Mouse (Mus musculus) CH12.LX (cell line): ENCODE data around the gene Arhgap31. TPM values are rescaled to one million over a fixed set of nuclear protein-coding genes. Genes with fewer than 3 reads are reported as not detected.
A peak's percentile ranks its signal among the peaks of the same experiment; 100 is the strongest.

ENCODE experiments used
- DNase-seq: peaks from one replicate; pipeline ENCODE4 v3.0.0-alpha.2; 2013; ENCODE audit errors: extremely low read depth
- H3K27ac ChIP-seq: 2 replicates; pipeline ENCODE4 v1.5.1; 2012; ENCODE audit warnings: low read depth, mild to moderate bottlenecking, control low read depth, moderate library complexity; ENCODE audit not compliant: insufficient read depth
- H3K27me3 ChIP-seq: replicated peaks from 2 replicates; pipeline ENCODE3; 2012; ENCODE audit warnings: inconsistent platforms
- H3K36me3 ChIP-seq, 2 experiments: replicated peaks in 1 of 2; 2 replicates each; pipeline versions ENCODE3 to v1.6.1; 2012; ENCODE audit warnings: inconsistent platforms in 1 of 2, low read length in 1 of 2, mild to moderate bottlenecking in 1 of 2, mixed read lengths in 1 of 2, moderate library complexity in 1 of 2; ENCODE audit not compliant: control insufficient read depth in 1 of 2, insufficient read depth in 1 of 2
- H3K4me1 ChIP-seq, 2 experiments: 2 replicates each; pipeline ENCODE4 v1.6.1; 2012; ENCODE audit warnings: inconsistent platforms in 1 of 2, moderate library complexity in 1 of 2; ENCODE audit not compliant: insufficient read depth in 2 of 2, control insufficient read depth in 1 of 2
- H3K4me2 ChIP-seq: 2 replicates; pipeline ENCODE4 v1.6.1; 2012; ENCODE audit warnings: low read depth, mild to moderate bottlenecking, control low read depth; ENCODE audit not compliant: poor library complexity, insufficient read depth, severe bottlenecking
- H3K4me3 ChIP-seq, 3 experiments: fragments of 150-350 bp in 1 of 3; sonication (generic) in 1 of 3; replicated peaks in 1 of 3; 2 replicates each; pipeline versions ENCODE3 to v1.5.1; 2011 to 2012; ENCODE audit warnings: low read depth in 2 of 3, low read length in 2 of 3, mild to moderate bottlenecking in 2 of 3, moderate library complexity in 2 of 3, control low read depth in 1 of 3, improper control_type of control experiment in 1 of 3, inconsistent platforms in 1 of 3, mixed read lengths in 1 of 3; ENCODE audit not compliant: poor library complexity in 1 of 3
- H3K79me2 ChIP-seq: replicated peaks from 2 replicates; pipeline ENCODE4 v1.6.1; 2012; ENCODE audit warnings: mild to moderate bottlenecking, moderate library complexity; ENCODE audit not compliant: control insufficient read depth, poor library complexity, insufficient read depth, severe bottlenecking; ENCODE audit errors: extremely low read depth
- H3K9ac ChIP-seq: 2 replicates; pipeline ENCODE4 v1.6.1; 2012; ENCODE audit warnings: low read depth, mild to moderate bottlenecking, control low read depth, moderate library complexity; ENCODE audit not compliant: insufficient read depth
- H3K9me3 ChIP-seq: replicated peaks from 2 replicates; pipeline ENCODE3; 2012; ENCODE audit warnings: low read length, inconsistent platforms, mixed read lengths
- BHLHE40 ChIP-seq: IDR thresholded peaks from 2 replicates; pipeline ENCODE4 v1.6.1; 2011; ENCODE audit warnings: mild to moderate bottlenecking, low read depth, low read length, improper control_type of control experiment
- CHD2 ChIP-seq: IDR thresholded peaks from 2 replicates; pipeline ENCODE4 v1.6.1; 2011; ENCODE audit warnings: low read length, improper control_type of control experiment
- E2F4 ChIP-seq: IDR thresholded peaks from 2 replicates; pipeline ENCODE4 v1.6.1; 2011; ENCODE audit warnings: low read depth, low read length, improper control_type of control experiment; ENCODE audit not compliant: insufficient replicate concordance
- HCFC1 ChIP-seq: IDR thresholded peaks from 2 replicates; pipeline ENCODE4 v1.6.1; 2012; ENCODE audit warnings: low read depth, mild to moderate bottlenecking, inconsistent platforms, low read length, improper control_type of control experiment
- JUND ChIP-seq: conservative IDR thresholded peaks from 2 replicates; pipeline ENCODE4 v1.6.1; 2011; ENCODE audit warnings: low read depth, low read length, improper control_type of control experiment
- KAT2A ChIP-seq: IDR thresholded peaks from 2 replicates; pipeline ENCODE4 v1.6.1; 2012; ENCODE audit warnings: low read length, improper control_type of control experiment, inconsistent platforms; ENCODE audit not compliant: insufficient replicate concordance
- MXI1 ChIP-seq: IDR thresholded peaks from 2 replicates; pipeline ENCODE4 v1.6.1; 2011; ENCODE audit warnings: mild to moderate bottlenecking, low read depth, low read length, improper control_type of control experiment
- MYC ChIP-seq: IDR thresholded peaks from 2 replicates; pipeline ENCODE4 v1.6.1; 2011; ENCODE audit warnings: low read depth, mild to moderate bottlenecking, improper control_type of control experiment, low read length
- NRF1 ChIP-seq: IDR thresholded peaks from 2 replicates; pipeline ENCODE4 v1.6.1; 2014; ENCODE audit warnings: low read depth, mild to moderate bottlenecking, inconsistent platforms, low read length, improper control_type of control experiment, moderate library complexity
- POLR2A ChIP-seq: IDR thresholded peaks from 2 replicates; pipeline ENCODE4 v1.6.1; 2011; ENCODE audit warnings: low read depth, mild to moderate bottlenecking, improper control_type of control experiment, low read length
- RCOR1 ChIP-seq: conservative IDR thresholded peaks from 2 replicates; pipeline ENCODE4 v1.6.1; 2012; ENCODE audit warnings: low read depth, mild to moderate bottlenecking, inconsistent platforms, low read length, improper control_type of control experiment
- SMC3 ChIP-seq: IDR thresholded peaks from 2 replicates; pipeline ENCODE4 v1.6.1; 2011; ENCODE audit warnings: low read depth, low read length, improper control_type of control experiment
- TBP ChIP-seq: conservative IDR thresholded peaks from 2 replicates; pipeline ENCODE4 v1.6.1; 2011; ENCODE audit warnings: low read depth, low read length, improper control_type of control experiment
- TCF12 ChIP-seq: IDR thresholded peaks from 2 replicates; pipeline ENCODE4 v1.6.1; 2014; ENCODE audit warnings: low read depth, mild to moderate bottlenecking, inconsistent platforms, low read length, improper control_type of control experiment
- UBTF ChIP-seq: IDR thresholded peaks from 2 replicates; pipeline ENCODE4 v1.6.1; 2012; ENCODE audit warnings: low read depth, mild to moderate bottlenecking, inconsistent platforms, low read length, improper control_type of control experiment, moderate library complexity
- ZC3H11A ChIP-seq: IDR thresholded peaks from 2 replicates; pipeline ENCODE4 v1.6.1; 2012; ENCODE audit warnings: low read depth, mild to moderate bottlenecking, inconsistent platforms, low read length, improper control_type of control experiment
- dilution Hi-C: fragments of 300-500 bp; cut with MboI; formaldehyde crosslinking; loops from 2 replicates; pipeline ENCODE4 v1.14.3; 2020; ENCODE audit warnings: low sequenced_read_pairs; ENCODE audit not compliant: extremely low pct_unique_long_range_greater_than_20kb, extremely low pct_ligation_motif_present
- in situ Hi-C: fragments of 300-500 bp; cut with MboI; formaldehyde crosslinking; loops from 3 replicates; pipeline ENCODE4 v1.14.3; 2019; ENCODE audit warnings: low sequenced_read_pairs, low pct_ligation_motif_present, low pct_unique_long_range_greater_than_20kb, mixed read lengths
- polyA plus RNA-seq: library from polyadenylated mRNA; unstranded; fragments of >175 nt; gene quantifications from 2 replicates; pipeline ENCODE4 v1.2.1, GENCODE M21; 2012; ENCODE audit warnings: low read depth; ENCODE audit not compliant: insufficient read length
- total RNA-seq, 2 experiments: library from RNA; depleted of rRNA; stranded (reverse); fragments of 300-350 nt in 1 of 2; fragments of >200 nt in 1 of 2; gene quantifications; 2 replicates each; pipeline ENCODE4 v1.2.3; 2012 to 2014

Arhgap31 gene
- total and polyA plus RNA-seq, 3 experiments: 0.15 to 2.0 (median 0.76) TPM

DNA sequence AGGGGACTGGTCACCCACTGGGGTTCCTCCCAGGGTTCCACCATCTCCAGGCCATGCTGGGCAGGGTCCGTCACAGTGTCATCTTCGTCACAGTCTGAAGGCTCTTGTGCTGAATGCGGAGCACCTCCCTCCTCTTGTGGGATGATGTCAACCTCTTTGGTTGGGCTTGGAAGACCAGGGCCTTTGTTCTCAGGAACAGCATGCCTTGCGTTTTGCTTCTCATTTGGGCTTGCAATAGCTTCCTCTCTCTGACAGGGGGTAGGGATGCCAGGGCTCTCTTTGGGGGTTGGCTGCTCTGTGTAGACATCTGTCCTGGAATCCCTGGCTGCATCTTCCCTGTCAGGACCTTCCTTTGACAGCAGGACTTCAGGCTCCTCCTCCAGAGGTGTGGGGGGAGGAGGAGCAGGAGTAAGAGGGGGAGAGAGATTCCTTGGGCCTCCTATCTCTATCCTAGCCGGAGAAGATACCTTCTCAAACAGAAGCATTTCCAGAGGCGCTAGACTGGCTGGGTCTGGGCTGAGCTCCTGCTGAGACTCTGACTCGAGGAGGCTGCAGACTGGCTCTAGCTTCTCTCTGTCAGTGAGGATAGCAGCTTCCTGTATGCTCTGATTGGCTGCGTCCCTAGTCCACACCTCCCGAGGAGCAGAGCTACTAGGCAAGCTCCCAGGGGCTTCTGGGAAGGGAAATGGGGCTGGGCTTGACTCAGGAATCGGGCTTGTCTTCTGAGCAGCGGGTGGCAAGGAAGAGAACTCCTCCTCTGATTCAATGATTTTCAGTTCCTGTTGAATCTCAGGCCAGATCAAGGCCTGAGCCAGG, 109.9 kb downstream of the Arhgap31 start (continued):
- no peak for TF ChIP-seq BHLHE40
- no peak for TF ChIP-seq UBTF
- 0 out of 2 replicates have a peak, but pooled peaks have one; percentile 11 for TF ChIP-seq CHD2
- no peak for TF ChIP-seq NRF1
- TF ChIP-seq TBP: peak; percentile 62; the same call in 1 of the 2 replicates
- TF ChIP-seq E2F4: no peak
- TF ChIP-seq JUND: no peak
- TF ChIP-seq HCFC1: no peak; the same call in 1 of the 2 replicates
- TF ChIP-seq, all 38 proteins: peak for 7

DNA sequence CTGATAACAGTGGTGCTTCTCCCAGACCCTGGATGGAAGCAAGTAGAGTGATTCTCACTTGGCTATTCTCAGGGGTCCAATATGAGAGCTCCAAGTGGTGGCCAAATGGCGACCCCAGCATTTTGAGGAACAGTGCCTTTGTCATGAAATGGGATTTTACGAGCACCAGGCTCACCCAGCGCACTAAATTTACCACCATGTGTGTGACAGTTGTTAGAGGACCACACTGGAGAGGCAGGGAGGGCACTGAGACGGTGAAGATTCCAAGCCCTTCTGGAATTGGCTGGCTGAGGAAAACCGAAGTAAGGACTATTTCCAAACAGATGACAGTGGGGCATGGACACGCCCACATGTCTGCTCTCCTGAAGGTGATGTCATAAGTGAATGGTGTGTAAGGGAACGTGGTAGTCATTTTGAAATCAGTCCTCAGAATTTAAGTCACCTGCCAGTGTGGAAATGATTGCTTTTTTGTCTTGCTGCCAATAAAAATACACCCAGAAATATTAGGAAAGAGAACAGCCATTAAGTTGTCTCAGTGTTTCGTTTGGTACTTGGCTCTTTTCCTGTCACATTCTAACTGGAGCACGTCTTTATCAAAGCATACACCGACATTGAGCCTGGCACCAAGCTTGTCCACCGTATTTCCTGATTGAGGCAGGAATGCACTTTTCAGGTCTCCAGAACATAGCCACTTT, 113.9 kb downstream of the Arhgap31 start:
- in situ Hi-C loops: no loop called here
- peaks cover 0 to 13% of the 10 kb centered on the region in 2 experiments; a peak in 2 of 4 replicates for H3K4me1 ChIP-seq
- no peak overlapping the region for H3K4me3 ChIP-seq
- no peaks in the 10 kb centered on the region for H3K79me2 ChIP-seq
- H3K27me3 ChIP-seq: no peaks in the 10 kb centered on the region
- dilution Hi-C loops: no loop called here
- no peak overlapping the region for H3K4me2 ChIP-seq
- H3K36me3 ChIP-seq: peaks cover 0 to 8% of the 10 kb centered on the region in 2 experiments
- no peaks in the 10 kb centered on the region for H3K9me3 ChIP-seq
- H3K27ac ChIP-seq: no peak overlapping the region
- DNase-seq: no peak
- no peak for TF ChIP-seq RCOR1
- TF ChIP-seq POLR2A: no peak
- TF ChIP-seq SMC3: no peak
- no peak for TF ChIP-seq BHLHE40
- TF ChIP-seq MYC: no peak
- H3K9ac ChIP-seq: no peak overlapping the region

GRCm38 (mm10) chr16:38596651-38597050, 116.4 kb downstream of the Arhgap31 start:
- Histone ChIP-seq H3K4me1 (no peaks in the 10 kb centered on the region), H3K27ac (no peak overlapping the region), H3K79me2 (no peaks in the 10 kb centered on the region), H3K27me3 (no peaks in the 10 kb centered on the region), H3K4me3 (no peak overlapping the region), H3K36me3 (peaks cover 9 to 29% of the 10 kb centered on the region in 2 experiments), H3K9ac (no peak overlapping the region), H3K4me2 (no peak overlapping the region), H3K9me3 (no peaks in the 10 kb centered on the region)
- DNase-seq: no peak
- TF ChIP-seq TCF12: no peak
- TF ChIP-seq SMC3: no peak
- TF ChIP-seq MXI1: no peak
- no peak for TF ChIP-seq ZC3H11A
- no peak for TF ChIP-seq CHD2
- no peak for TF ChIP-seq KAT2A
- TF ChIP-seq NRF1: no peak
- in situ Hi-C loops (no loop called here), dilution Hi-C loops (no loop called here)
